Comparison of ENCODE assay signal across 9 mouse cellular contexts in the genomic region with DNA sequence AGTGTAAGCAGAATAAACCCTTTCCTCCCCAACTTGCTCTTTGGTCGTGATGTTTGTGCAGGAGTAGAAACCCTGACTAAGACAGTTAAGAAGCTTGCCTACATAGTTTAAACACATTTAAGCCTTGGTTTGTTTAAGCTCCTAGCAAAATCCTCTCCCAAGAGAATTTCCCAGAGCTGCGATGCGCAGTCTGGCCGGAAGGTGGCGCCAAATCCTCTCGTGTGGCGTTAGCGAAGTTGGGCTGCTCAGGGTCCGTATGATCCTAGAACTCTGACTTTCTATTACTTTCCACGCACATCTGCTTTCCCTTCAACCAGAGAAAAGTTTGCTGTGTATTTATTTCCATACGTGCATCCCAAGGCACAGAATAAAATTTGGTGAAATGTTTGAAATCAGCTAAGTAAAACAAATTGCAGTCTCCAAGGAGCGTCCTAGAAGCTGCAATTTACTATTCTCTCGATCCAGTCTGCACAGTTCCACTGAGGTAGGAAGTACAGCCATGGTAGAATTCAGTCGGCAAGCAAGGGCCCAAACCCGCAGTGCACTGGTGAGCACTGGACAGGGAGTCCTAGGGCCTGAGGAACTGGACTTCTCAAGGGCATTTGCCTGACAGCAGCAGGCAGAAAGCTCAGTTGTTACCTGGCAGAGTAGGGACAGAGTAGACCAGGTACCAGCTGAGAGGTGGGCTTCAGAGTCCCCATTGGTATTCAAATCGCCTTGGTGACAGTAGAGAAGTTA. TPM values are rescaled to one million over a fixed set of nuclear protein-coding genes. Genes with fewer than 3 reads are reported as not detected.
A peak's percentile ranks its signal among the peaks of the same experiment; 100 is the strongest.
DNase-seq lines count a peak whose midpoint lies in the region; TF ChIP-seq lines count a peak whose summit lies in the region.
"Had no signal": no experiment of that assay in that cellular context is flagged by ENCODE, and none has a peak within 500 bp of the region (broad histone marks: within the 10 kb centered on the region; RNA-seq: fewer than 3 reads in every experiment).

No protein-coding gene starts in this region.

- DNase-seq in heart, adult 11 months = peak; percentile 74
- DNase-seq in heart, postnatal 25 days (ENCODE audit: low spot score) = no peak
- DNase-seq in ZHBTc4 (ENCODE audit: low read depth, low spot score) = peak; percentile 75
- peak; percentile 78 for DNase-seq in heart, embryonic 10.5 days (ENCODE audit: low spot score)
- DNase-seq in layer of hippocampus, postnatal 14 days (ENCODE audit: low spot score in 2 of 2) = peak; percentile 73 to 76
- peak; percentile 47 for DNase-seq in splenic B cell, adult 2 months (ENCODE audit: low read depth, low spot score)

- 11% methylated on average over 16 of the region's 16 CpGs for WGBS in heart, embryonic 10.5 days

- peaks cover 9% of the 10 kb centered on the region; the same call in 1 of the 2 replicates for H3K27me3 ChIP-seq in heart, embryonic 10.5 days (ENCODE audit: insufficient read depth, poor library complexity, severe bottlenecking)
- H3K27me3 ChIP-seq in megakaryocyte, embryonic 14.5 days (replicated peaks) = peaks cover 4% of the 10 kb centered on the region
- no peaks in the 10 kb centered on the region for H3K27me3 ChIP-seq in splenic B cell, adult 2 months (ENCODE audit: control insufficient read depth, insufficient read depth, low read length, poor library complexity, severe bottlenecking)

- H3K4me1 ChIP-seq in cortical plate, adult 2 months (ENCODE audit: control insufficient read depth, insufficient read depth, low read length) = no peaks in the 10 kb centered on the region
- H3K4me1 ChIP-seq in heart, embryonic 10.5 days = no peaks in the 10 kb centered on the region
- peaks cover 10% of the 10 kb centered on the region for H3K4me1 ChIP-seq in megakaryocyte, embryonic 14.5 days
- H3K4me1 ChIP-seq: midbrain, embryonic 12.5 days had no signal

- peak; percentile 90 for TF ChIP-seq CTCF in cortical plate, adult 2 months (IDR thresholded peaks at IDR 0.05; ENCODE audit: extremely low read depth, insufficient read depth, low read length)

- H3K27ac ChIP-seq in cortical plate, adult 2 months (ENCODE audit: insufficient read depth, low read length) = no peak overlapping the region
- H3K27ac ChIP-seq in heart, embryonic 10.5 days = no peak overlapping the region
- H3K27ac ChIP-seq: midbrain, embryonic 12.5 days had no signal

- intact Hi-C loops in heart, postnatal 25 days (cut with DNase I) = loop anchor here (1.0 to 5.0 kb wide), 3 partner anchors 107 to 280 kb away; no protein-coding TSS in a partner anchor

- no peaks in the 10 kb centered on the region for H3K9me3 ChIP-seq in heart, embryonic 10.5 days
- H3K9me3 ChIP-seq in megakaryocyte, embryonic 14.5 days = 0 out of 2 replicates have a peak, but pooled peaks cover 3% of the 10 kb centered on the region
- H3K9me3 ChIP-seq: midbrain, embryonic 12.5 days had no signal

- no peaks in the 10 kb centered on the region for H3K36me3 ChIP-seq in heart, embryonic 10.5 days
- H3K36me3 ChIP-seq in megakaryocyte, embryonic 14.5 days (replicated peaks; ENCODE audit: low read length) = no peaks in the 10 kb centered on the region
- no peaks in the 10 kb centered on the region for H3K36me3 ChIP-seq in splenic B cell, adult 2 months (ENCODE audit: control insufficient read depth, insufficient read depth, low read length, poor library complexity, severe bottlenecking)
- H3K36me3 ChIP-seq: midbrain, embryonic 12.5 days had no signal

- no peak for TF ChIP-seq POLR2A in cortical plate, adult 2 months (IDR thresholded peaks at IDR 0.05; ENCODE audit: extremely low read depth, insufficient read depth, low read length)

- H3K4me3 ChIP-seq in cortical plate, adult 2 months (ENCODE audit: insufficient read depth, low read length) = no peak overlapping the region
- H3K4me3 ChIP-seq in heart, embryonic 10.5 days = no peak overlapping the region
- H3K4me3 ChIP-seq in megakaryocyte, embryonic 14.5 days (replicated peaks) = peak overlapping the region; percentile 64
- H3K4me3 ChIP-seq: midbrain, embryonic 12.5 days had no signal

RNA-seq across cellular contexts. Expression of gene Mc3r, which starts 26.5 kb away (rescaled TPM):
- total RNA-seq in heart, postnatal 25 days (2021) = not detected
- polyA plus RNA-seq in cortical plate, adult 2 months (2012; rRNA removed) = 0.04 and 0.08 TPM in 2 replicates
- polyA plus RNA-seq in heart, embryonic 10.5 days (2016; fragmentation: Nextera tagmentation; extraction: Ambion mirVana) = not detected in 2 replicates
- under 1 TPM; 0.19 to 0.37 TPM for total RNA-seq in layer of hippocampus, postnatal 14 days (2021)
- polyA plus RNA-seq in megakaryocyte, embryonic 14.5 days (2012; ENCODE audit: insufficient read depth, low replicate concordance) = not detected in 2 replicates
- polyA plus RNA-seq: midbrain, embryonic 12.5 days had no signal
